Mouse (Mus musculus): Measurements from ENCODE around the gene Bcl2l13. TPM values are rescaled to one million over a fixed set of nuclear protein-coding genes. Genes with fewer than 3 reads are reported as not detected.

The Bcl2l13 gene
- 31.2 and 31.3 TPM in 2 replicates for polyA plus RNA-seq (2014; fragmentation: Nextera tagmentation; extraction: Ambion mirVana)

DNA sequence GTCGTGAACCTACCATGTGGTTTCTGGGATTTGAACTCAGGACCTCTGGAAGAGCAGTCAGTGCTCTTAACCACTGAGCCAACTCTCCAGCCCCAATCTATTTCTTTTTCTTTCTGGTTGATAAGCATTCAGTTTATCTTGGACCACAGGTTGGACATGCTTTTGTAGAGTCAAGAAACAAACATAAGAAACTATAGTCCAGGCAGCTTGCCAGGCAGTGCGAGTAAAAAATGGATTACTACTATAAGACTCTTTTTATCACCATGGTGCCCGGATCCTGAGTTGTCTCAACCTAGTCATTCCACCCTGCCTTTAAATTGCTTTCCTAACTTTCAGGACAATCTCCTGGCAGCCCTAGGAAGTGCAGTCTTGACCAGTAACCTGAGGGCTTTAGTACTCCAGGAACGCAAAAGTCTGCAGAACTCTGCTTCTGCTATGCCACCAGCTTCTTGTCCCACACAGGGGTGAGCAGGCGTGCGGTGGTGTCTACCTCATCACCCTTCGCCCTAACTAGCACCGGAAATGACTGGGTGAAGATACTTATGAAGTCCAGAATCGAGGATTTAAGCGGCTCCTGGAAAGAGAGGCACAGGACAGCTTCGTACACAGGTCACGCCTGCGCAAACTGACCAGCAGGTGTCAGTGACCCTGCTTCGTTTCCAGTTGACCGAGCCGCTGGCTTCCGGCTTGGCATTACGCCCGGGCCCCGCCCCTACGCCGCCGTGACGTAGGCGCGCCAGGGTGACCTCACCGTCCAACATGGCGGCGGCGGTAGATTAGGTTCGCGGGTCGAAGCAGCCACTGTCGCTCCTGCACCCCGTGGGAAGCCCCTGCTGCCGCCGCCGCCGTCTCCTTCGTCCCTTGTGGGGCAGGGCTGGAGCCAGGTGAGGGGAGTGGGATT lies at the start of gene Bcl2l13:
Gene Bcl2l13, plus strand, starts transcription at position 739 of the 901 bp plus-strand sequence.
- H3K4me2 ChIP-seq (ENCODE audit: low read length), result peak within 1 kb of the TSS; percentile 73
- peak within 1 kb of the TSS; percentile 96 for H3K9ac ChIP-seq (ENCODE audit: low read length)
- H3K27ac ChIP-seq (ENCODE audit: low read depth, low read length), result peak within 1 kb of the TSS; percentile 91
- no peaks in the 10 kb centered on the region for H3K36me3 ChIP-seq (ENCODE audit: control insufficient read depth, insufficient read depth, low read length)
- ATAC-seq, result peak; percentile 95
- no peaks in the 10 kb centered on the region for H3K27me3 ChIP-seq (replicated peaks; ENCODE audit: control insufficient read depth, insufficient read depth, low read length)
- peak; percentile 84 for DNase-seq (ENCODE audit: low spot score)
- WGBS, result 5% methylated on average over 40 of the region's 40 CpGs
- H3K4me1 ChIP-seq (ENCODE audit: control insufficient read depth, insufficient read depth, low read length), result peaks cover 6% of the 10 kb centered on the region
- peak within 1 kb of the TSS; percentile 86 for H3K4me3 ChIP-seq (ENCODE audit: low read depth, low read length)
- no peaks in the 10 kb centered on the region for H3K9me3 ChIP-seq (replicated peaks; ENCODE audit: control insufficient read depth, low read length)

DNA sequence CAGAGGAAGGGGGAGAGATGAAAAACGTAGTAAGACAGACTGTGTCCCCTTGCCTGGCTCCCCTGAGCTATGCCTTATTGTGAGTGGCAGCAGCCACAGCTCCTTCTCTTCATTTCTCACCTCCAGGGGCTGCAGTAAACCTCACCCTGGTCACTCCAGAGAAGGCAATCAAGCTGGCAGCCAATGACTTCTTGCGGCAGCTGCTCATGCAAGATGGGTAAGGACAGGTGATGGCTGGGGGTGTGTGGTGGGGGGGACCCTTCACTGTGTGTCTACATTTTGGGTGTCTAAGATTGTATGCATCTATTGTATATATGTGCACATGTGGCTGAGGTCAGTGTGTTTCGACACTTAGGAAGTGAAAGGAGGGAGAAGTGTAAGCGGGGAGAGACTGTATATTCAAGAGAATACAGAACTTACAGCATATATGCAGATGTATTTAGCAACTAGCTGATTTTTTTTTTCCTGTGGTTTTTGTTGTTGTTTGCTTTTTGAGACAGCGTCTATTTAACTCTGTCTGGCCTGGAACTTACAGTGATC lies 47.9 kb upstream of the Bcl2l13 start:
- no peak overlapping the region for H3K4me2 ChIP-seq (ENCODE audit: low read length)
- H3K27ac ChIP-seq (ENCODE audit: low read depth, low read length), result no peak overlapping the region
- 93% methylated on average over 5 of the region's 5 CpGs for WGBS
- H3K4me3 ChIP-seq (ENCODE audit: low read depth, low read length), result no peak overlapping the region
- peaks cover 2% of the 10 kb centered on the region; the same call in 1 of the 2 replicates for H3K4me1 ChIP-seq (ENCODE audit: control insufficient read depth, insufficient read depth, low read length)
- no peak for ATAC-seq
- peaks cover 19% of the 10 kb centered on the region for H3K36me3 ChIP-seq (ENCODE audit: control insufficient read depth, insufficient read depth, low read length)
- DNase-seq (ENCODE audit: low spot score), result no peak
- H3K27me3 ChIP-seq (replicated peaks; ENCODE audit: control insufficient read depth, insufficient read depth, low read length), result no peaks in the 10 kb centered on the region
- no peak overlapping the region for H3K9ac ChIP-seq (ENCODE audit: low read length)
- H3K9me3 ChIP-seq (replicated peaks; ENCODE audit: control insufficient read depth, low read length), result no peaks in the 10 kb centered on the region

DNA sequence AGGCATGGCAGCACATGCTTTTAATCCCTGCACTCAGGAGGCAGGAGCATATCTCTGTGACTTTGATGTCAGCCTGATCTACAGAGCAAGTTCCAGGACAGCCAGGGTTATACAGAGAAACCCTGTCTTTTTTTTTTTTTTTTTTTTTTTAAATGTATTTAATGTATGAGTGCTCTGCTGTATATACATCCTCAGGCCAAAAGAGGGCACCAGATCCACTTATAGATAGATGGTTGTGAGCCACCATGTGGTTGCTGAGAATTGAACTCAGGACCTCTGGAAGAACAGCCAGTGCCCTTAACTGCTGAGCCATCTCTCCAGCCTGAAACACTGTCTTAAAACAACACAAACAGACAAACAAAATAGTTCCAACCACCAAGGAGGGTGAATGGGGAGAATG lies 47.1 kb upstream of the Bcl2l13 start:
- peak; percentile 37 for DNase-seq (ENCODE audit: low spot score)
- no peak overlapping the region for H3K27ac ChIP-seq (ENCODE audit: low read depth, low read length)
- ATAC-seq, result no peak
- no peaks in the 10 kb centered on the region for H3K27me3 ChIP-seq (replicated peaks; ENCODE audit: control insufficient read depth, insufficient read depth, low read length)
- no peak overlapping the region for H3K9ac ChIP-seq (ENCODE audit: low read length)
- no peak overlapping the region for H3K4me2 ChIP-seq (ENCODE audit: low read length)
- H3K36me3 ChIP-seq (ENCODE audit: control insufficient read depth, insufficient read depth, low read length), result peaks cover 27% of the 10 kb centered on the region
- peaks cover 2% of the 10 kb centered on the region; the same call in 1 of the 2 replicates for H3K4me1 ChIP-seq (ENCODE audit: control insufficient read depth, insufficient read depth, low read length)
- H3K4me3 ChIP-seq (ENCODE audit: low read depth, low read length), result no peak overlapping the region
- no peaks in the 10 kb centered on the region for H3K9me3 ChIP-seq (replicated peaks; ENCODE audit: control insufficient read depth, low read length)

- no peak overlapping the region for H3K27ac ChIP-seq (ENCODE audit: low read depth, low read length)
- no peak overlapping the region for H3K4me3 ChIP-seq (ENCODE audit: low read depth, low read length)
- H3K36me3 ChIP-seq (ENCODE audit: control insufficient read depth, insufficient read depth, low read length), result peaks cover 39% of the 10 kb centered on the region
- no peak for DNase-seq (ENCODE audit: low spot score)
- 0 out of 2 replicates have a peak, but pooled peaks have one; percentile 16 for ATAC-seq
- no peak overlapping the region for H3K4me2 ChIP-seq (ENCODE audit: low read length)
- H3K9me3 ChIP-seq (replicated peaks; ENCODE audit: control insufficient read depth, low read length), result no peaks in the 10 kb centered on the region
- 92% methylated on average over 10 of the region's 11 CpGs for WGBS
- no peak overlapping the region for H3K9ac ChIP-seq (ENCODE audit: low read length)
- H3K4me1 ChIP-seq (ENCODE audit: control insufficient read depth, insufficient read depth, low read length), result no peaks in the 10 kb centered on the region
- H3K27me3 ChIP-seq (replicated peaks; ENCODE audit: control insufficient read depth, insufficient read depth, low read length), result no peaks in the 10 kb centered on the region
Measured at GRCm38 (mm10) chr6:120790153-120790552, 45.9 kb upstream of the Bcl2l13 start.

GRCm38 (mm10) chr6:120790717-120791116 lies 45.3 kb upstream of the Bcl2l13 start:
- no peak for ATAC-seq
- Histone ChIP-seq H3K27me3 (replicated peaks; ENCODE audit: control insufficient read depth, insufficient read depth, low read length) (no peaks in the 10 kb centered on the region), H3K4me2 (ENCODE audit: low read length) (no peak overlapping the region), H3K9me3 (replicated peaks; ENCODE audit: control insufficient read depth, low read length) (no peaks in the 10 kb centered on the region), H3K4me1 (ENCODE audit: control insufficient read depth, insufficient read depth, low read length) (no peaks in the 10 kb centered on the region), H3K36me3 (ENCODE audit: control insufficient read depth, insufficient read depth, low read length) (peaks cover 45% of the 10 kb centered on the region), H3K27ac (ENCODE audit: low read depth, low read length) (no peak overlapping the region), H3K4me3 (ENCODE audit: low read depth, low read length) (no peak overlapping the region), H3K9ac (ENCODE audit: low read length) (no peak overlapping the region)
- WGBS, result 77% methylated on average over 5 of the region's 5 CpGs
- no peak for DNase-seq (ENCODE audit: low spot score)

DNA sequence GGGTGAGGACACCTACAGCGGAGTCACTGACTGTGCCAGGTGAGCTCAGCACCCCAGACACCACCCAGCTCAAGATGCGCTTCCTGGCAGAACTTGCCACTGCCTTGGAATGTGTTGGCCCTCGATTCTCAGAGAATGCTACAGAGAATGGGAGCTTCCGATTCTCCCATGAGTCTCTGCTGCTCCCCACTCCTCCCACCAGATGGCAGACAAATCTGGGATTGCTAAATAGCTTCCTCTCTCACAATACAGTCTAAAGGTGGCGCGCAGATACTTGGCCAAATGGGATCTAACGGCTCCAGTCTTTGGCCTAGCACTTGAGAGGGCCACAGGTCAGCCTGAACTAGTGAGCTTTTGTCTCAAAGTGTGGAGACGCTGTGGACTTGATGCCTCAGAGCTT lies 43.1 kb upstream of the Bcl2l13 start:
- Histone ChIP-seq H3K27ac (ENCODE audit: low read depth, low read length) (no peak overlapping the region), H3K9me3 (replicated peaks; ENCODE audit: control insufficient read depth, low read length) (no peaks in the 10 kb centered on the region), H3K9ac (ENCODE audit: low read length) (no peak overlapping the region), H3K4me3 (ENCODE audit: low read depth, low read length) (no peak overlapping the region), H3K4me1 (ENCODE audit: control insufficient read depth, insufficient read depth, low read length) (no peaks in the 10 kb centered on the region), H3K27me3 (replicated peaks; ENCODE audit: control insufficient read depth, insufficient read depth, low read length) (no peaks in the 10 kb centered on the region), H3K4me2 (ENCODE audit: low read length) (no peak overlapping the region), H3K36me3 (ENCODE audit: control insufficient read depth, insufficient read depth, low read length) (peaks cover 67% of the 10 kb centered on the region)
- WGBS, result 85% methylated on average over 8 of the region's 8 CpGs
- peak; percentile 35 for DNase-seq (ENCODE audit: low spot score)
- ATAC-seq, result no peak

- no peaks in the 10 kb centered on the region for H3K9me3 ChIP-seq (replicated peaks; ENCODE audit: control insufficient read depth, low read length)
- peaks cover 90% of the 10 kb centered on the region for H3K36me3 ChIP-seq (ENCODE audit: control insufficient read depth, insufficient read depth, low read length)
- 92% methylated on average over 5 of the region's 5 CpGs for WGBS
- H3K9ac ChIP-seq (ENCODE audit: low read length), result no peak overlapping the region
- H3K27ac ChIP-seq (ENCODE audit: low read depth, low read length), result no peak overlapping the region
- DNase-seq (ENCODE audit: low spot score) (no peak), ATAC-seq (no peak)
- no peaks in the 10 kb centered on the region for H3K4me1 ChIP-seq (ENCODE audit: control insufficient read depth, insufficient read depth, low read length)
- H3K4me2 ChIP-seq (ENCODE audit: low read length), result no peak overlapping the region
- no peaks in the 10 kb centered on the region for H3K27me3 ChIP-seq (replicated peaks; ENCODE audit: control insufficient read depth, insufficient read depth, low read length)
- no peak overlapping the region for H3K4me3 ChIP-seq (ENCODE audit: low read depth, low read length)
Measured at GRCm38 (mm10) chr6:120795422-120796086, 40.5 kb upstream of the Bcl2l13 start.

DNA sequence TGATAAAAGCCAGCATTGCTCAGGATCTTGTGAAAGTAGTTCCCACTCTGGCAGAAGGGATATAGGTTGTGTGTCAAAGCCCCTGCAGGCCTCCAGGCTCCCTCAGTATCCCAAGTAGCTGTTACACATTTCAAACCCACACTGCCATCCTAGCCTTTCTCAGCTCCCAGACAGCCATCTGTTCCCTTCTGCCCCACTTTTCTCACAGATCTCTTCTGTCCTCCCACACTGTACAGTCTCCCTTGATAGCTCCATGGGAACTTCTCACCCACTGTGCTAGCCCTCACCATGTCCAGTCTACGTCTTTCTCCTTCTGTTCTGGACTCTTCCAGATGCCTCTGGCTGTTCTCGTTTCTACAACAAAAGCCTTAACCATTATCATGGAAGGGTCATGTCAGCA lies 39.9 kb upstream of the Bcl2l13 start:
- Histone ChIP-seq H3K9me3 (replicated peaks; ENCODE audit: control insufficient read depth, low read length) (no peaks in the 10 kb centered on the region), H3K4me2 (ENCODE audit: low read length) (no peak overlapping the region), H3K9ac (ENCODE audit: low read length) (no peak overlapping the region), H3K27ac (ENCODE audit: low read depth, low read length) (no peak overlapping the region), H3K36me3 (ENCODE audit: control insufficient read depth, insufficient read depth, low read length) (peaks cover 95% of the 10 kb centered on the region), H3K4me3 (ENCODE audit: low read depth, low read length) (no peak overlapping the region), H3K4me1 (ENCODE audit: control insufficient read depth, insufficient read depth, low read length) (no peaks in the 10 kb centered on the region), H3K27me3 (replicated peaks; ENCODE audit: control insufficient read depth, insufficient read depth, low read length) (no peaks in the 10 kb centered on the region)
- ATAC-seq, result no peak
- no peak for DNase-seq (ENCODE audit: low spot score)
- 85% methylated on average over 2 of the region's 2 CpGs for WGBS

All from forebrain, embryonic 14.5 days (tissue).